Mouse (Mus musculus) spleen, adult 2 months (tissue): ENCODE measurements around the gene Rragd.

ENCODE experiments used
- CTCF ChIP-seq: fragments of 200-500 bp; IDR thresholded peaks from 2 replicates; pipeline ENCODE4 v1.5.1; 2011; ENCODE audit warnings: mild to moderate bottlenecking, inconsistent platforms; ENCODE audit not compliant: insufficient read depth, insufficient read length, insufficient replicate concordance; ENCODE audit errors: extremely low read depth
- POLR2A ChIP-seq: fragments of 200-500 bp; IDR thresholded peaks from 2 replicates; pipeline ENCODE4 v1.6.1; 2011; ENCODE audit warnings: low read depth, low read length, inconsistent platforms

DNA sequence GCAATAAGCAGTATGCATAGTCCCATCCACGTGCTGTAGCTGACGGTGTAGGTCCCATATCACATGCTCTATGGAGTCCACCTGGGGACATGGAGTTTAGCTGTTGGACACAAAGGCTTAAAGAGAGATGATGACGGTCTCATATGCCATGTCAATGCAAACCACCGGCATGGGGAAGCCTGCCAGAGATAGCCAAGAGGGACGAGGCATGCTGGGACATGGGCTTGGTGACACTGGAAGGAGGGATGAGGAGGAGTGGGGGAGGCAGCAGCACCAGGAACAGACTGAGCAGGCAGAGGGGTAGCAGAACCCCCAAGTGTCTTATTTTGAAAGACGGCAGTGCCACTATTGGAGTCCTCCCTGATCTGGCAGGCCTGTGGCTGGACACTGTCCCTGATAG is 85.0 kb downstream of the Rragd start:
- TF ChIP-seq CTCF (no peak), POLR2A (no peak)
